Mouse (Mus musculus): ENCODE results near the gene Cwc27. TPM values are rescaled to one million over a fixed set of nuclear protein-coding genes. Genes with fewer than 3 reads are reported as not detected.
A peak's percentile ranks its signal among the peaks of the same experiment; 100 is the strongest.

The Cwc27 gene
- polyA plus RNA-seq, 1 experiment from 2014 or later, result 31.1 TPM

- DNase-seq (ENCODE audit: low spot score) (peak; percentile 42), ATAC-seq (replicated peaks; ENCODE audit: low FRiP score, low TSS enrichment, low read depth) (no peak)
- H3K9ac ChIP-seq (ENCODE audit: low read length), result no peak overlapping the region
- no peaks in the 10 kb centered on the region; the same call in 1 of the 2 replicates for H3K36me3 ChIP-seq (ENCODE audit: control insufficient read depth, insufficient read depth, low read length)
- no peak overlapping the region for H3K4me2 ChIP-seq (ENCODE audit: low read length)
- no peaks in the 10 kb centered on the region for H3K9me3 ChIP-seq (ENCODE audit: control insufficient read depth, low read length)
- H3K27ac ChIP-seq (ENCODE audit: low read depth), result no peak overlapping the region
- no peak overlapping the region for H3K4me3 ChIP-seq (ENCODE audit: low read depth, low read length)
- no peaks in the 10 kb centered on the region for H3K27me3 ChIP-seq (replicated peaks; ENCODE audit: control insufficient read depth, insufficient read depth, low read length)
- 72% methylated on average over 5 of the region's 5 CpGs for WGBS
- H3K4me1 ChIP-seq (replicated peaks; ENCODE audit: control insufficient read depth, insufficient read depth, low read length), result peaks cover 14% of the 10 kb centered on the region; the same call in 1 of the 2 replicates
Observed at GRCm38 (mm10) chr13:104630808-104631207, 186.1 kb downstream of the Cwc27 start.

- no peak overlapping the region for H3K4me3 ChIP-seq (ENCODE audit: low read depth, low read length)
- WGBS, result 92% methylated on average over 11 of the region's 11 CpGs
- H3K4me2 ChIP-seq (ENCODE audit: low read length), result no peak overlapping the region
Observed at GRCm38 (mm10) chr13:104629621-104630020, 187.3 kb downstream of the Cwc27 start.

GRCm38 (mm10) chr13:104628019-104628418 is 188.9 kb downstream of the Cwc27 start:
- Histone ChIP-seq H3K4me1 (replicated peaks; ENCODE audit: control insufficient read depth, insufficient read depth, low read length) (peaks cover 14% of the 10 kb centered on the region; the same call in 1 of the 2 replicates), H3K4me3 (ENCODE audit: low read depth, low read length) (no peak overlapping the region), H3K27ac (ENCODE audit: low read depth) (no peak overlapping the region), H3K9ac (ENCODE audit: low read length) (no peak overlapping the region), H3K9me3 (ENCODE audit: control insufficient read depth, low read length) (no peaks in the 10 kb centered on the region), H3K27me3 (replicated peaks; ENCODE audit: control insufficient read depth, insufficient read depth, low read length) (no peaks in the 10 kb centered on the region), H3K36me3 (ENCODE audit: control insufficient read depth, insufficient read depth, low read length) (no peaks in the 10 kb centered on the region; the same call in 1 of the 2 replicates), H3K4me2 (ENCODE audit: low read length) (no peak overlapping the region)
- DNase-seq (ENCODE audit: low spot score) (no peak), ATAC-seq (replicated peaks; ENCODE audit: low FRiP score, low TSS enrichment, low read depth) (no peak)
- WGBS, result 77% methylated on average over 4 of the region's 4 CpGs

More at GRCm38 (mm10) chr13:104629621-104630020, 187.3 kb downstream of the Cwc27 start:
- Histone ChIP-seq H3K27ac (ENCODE audit: low read depth) (no peak overlapping the region), H3K9me3 (ENCODE audit: control insufficient read depth, low read length) (no peaks in the 10 kb centered on the region), H3K27me3 (replicated peaks; ENCODE audit: control insufficient read depth, insufficient read depth, low read length) (no peaks in the 10 kb centered on the region), H3K36me3 (ENCODE audit: control insufficient read depth, insufficient read depth, low read length) (no peaks in the 10 kb centered on the region; the same call in 1 of the 2 replicates), H3K4me1 (replicated peaks; ENCODE audit: control insufficient read depth, insufficient read depth, low read length) (peaks cover 14% of the 10 kb centered on the region; the same call in 1 of the 2 replicates), H3K9ac (ENCODE audit: low read length) (no peak overlapping the region)
- ATAC-seq (replicated peaks; ENCODE audit: low FRiP score, low TSS enrichment, low read depth) (no peak), DNase-seq (ENCODE audit: low spot score) (peak; percentile 28)

- WGBS, result 76% methylated on average over 11 of the region's 11 CpGs
- ATAC-seq (replicated peaks; ENCODE audit: low FRiP score, low TSS enrichment, low read depth), result no peak
Observed at GRCm38 (mm10) chr13:104627169-104627909, 189.6 kb downstream of the Cwc27 start.

GRCm38 (mm10) chr13:104623130-104623891 is 193.6 kb downstream of the Cwc27 start:
- Histone ChIP-seq H3K27ac (ENCODE audit: low read depth) (no peak overlapping the region), H3K36me3 (ENCODE audit: control insufficient read depth, insufficient read depth, low read length) (no peaks in the 10 kb centered on the region), H3K4me1 (replicated peaks; ENCODE audit: control insufficient read depth, insufficient read depth, low read length) (no peaks in the 10 kb centered on the region), H3K4me3 (ENCODE audit: low read depth, low read length) (no peak overlapping the region), H3K4me2 (ENCODE audit: low read length) (no peak overlapping the region), H3K9ac (ENCODE audit: low read length) (no peak overlapping the region), H3K9me3 (ENCODE audit: control insufficient read depth, low read length) (no peaks in the 10 kb centered on the region), H3K27me3 (replicated peaks; ENCODE audit: control insufficient read depth, insufficient read depth, low read length) (no peaks in the 10 kb centered on the region)
- ATAC-seq (replicated peaks; ENCODE audit: low FRiP score, low TSS enrichment, low read depth), result no peak
- peak; percentile 41 for DNase-seq (ENCODE audit: low spot score)
- 65% methylated on average over 12 of the region's 12 CpGs for WGBS

More at GRCm38 (mm10) chr13:104627169-104627909, 189.6 kb downstream of the Cwc27 start:
- H3K4me1 ChIP-seq (replicated peaks; ENCODE audit: control insufficient read depth, insufficient read depth, low read length), result peaks cover 8% of the 10 kb centered on the region; the same call in 1 of the 2 replicates
- DNase-seq (ENCODE audit: low spot score), result peak; percentile 46
- no peaks in the 10 kb centered on the region; the same call in 1 of the 2 replicates for H3K36me3 ChIP-seq (ENCODE audit: control insufficient read depth, insufficient read depth, low read length)
- H3K9ac ChIP-seq (ENCODE audit: low read length), result no peak overlapping the region
- H3K4me2 ChIP-seq (ENCODE audit: low read length), result no peak overlapping the region
- H3K27ac ChIP-seq (ENCODE audit: low read depth), result no peak overlapping the region
- no peaks in the 10 kb centered on the region for H3K9me3 ChIP-seq (ENCODE audit: control insufficient read depth, low read length)
- H3K4me3 ChIP-seq (ENCODE audit: low read depth, low read length), result no peak overlapping the region
- no peaks in the 10 kb centered on the region for H3K27me3 ChIP-seq (replicated peaks; ENCODE audit: control insufficient read depth, insufficient read depth, low read length)

GRCm38 (mm10) chr13:104622102-104622743 is 194.7 kb downstream of the Cwc27 start:
- Histone ChIP-seq H3K4me1 (replicated peaks; ENCODE audit: control insufficient read depth, insufficient read depth, low read length) (no peaks in the 10 kb centered on the region), H3K9me3 (ENCODE audit: control insufficient read depth, low read length) (no peaks in the 10 kb centered on the region), H3K27me3 (replicated peaks; ENCODE audit: control insufficient read depth, insufficient read depth, low read length) (no peaks in the 10 kb centered on the region), H3K27ac (ENCODE audit: low read depth) (no peak overlapping the region), H3K36me3 (ENCODE audit: control insufficient read depth, insufficient read depth, low read length) (no peaks in the 10 kb centered on the region), H3K9ac (ENCODE audit: low read length) (no peak overlapping the region), H3K4me3 (ENCODE audit: low read depth, low read length) (no peak overlapping the region), H3K4me2 (ENCODE audit: low read length) (no peak overlapping the region)
- ATAC-seq (replicated peaks; ENCODE audit: low FRiP score, low TSS enrichment, low read depth), result no peak
- whole genome bisulfite sequencing, result 91% methylated on average over 6 of the region's 6 CpGs
- DNase-seq (ENCODE audit: low spot score), result peak; percentile 16

- H3K27me3 ChIP-seq (replicated peaks; ENCODE audit: control insufficient read depth, insufficient read depth, low read length), result no peaks in the 10 kb centered on the region
- no peak overlapping the region for H3K9ac ChIP-seq (ENCODE audit: low read length)
- ATAC-seq (replicated peaks; ENCODE audit: low FRiP score, low TSS enrichment, low read depth) (no peak), DNase-seq (ENCODE audit: low spot score) (no peak)
- no peak overlapping the region for H3K4me2 ChIP-seq (ENCODE audit: low read length)
- H3K4me1 ChIP-seq (replicated peaks; ENCODE audit: control insufficient read depth, insufficient read depth, low read length), result no peaks in the 10 kb centered on the region
- WGBS, result 53% methylated on average over 2 of the region's 2 CpGs
- H3K9me3 ChIP-seq (ENCODE audit: control insufficient read depth, low read length), result no peaks in the 10 kb centered on the region
- no peak overlapping the region for H3K27ac ChIP-seq (ENCODE audit: low read depth)
- H3K4me3 ChIP-seq (ENCODE audit: low read depth, low read length), result no peak overlapping the region
- no peaks in the 10 kb centered on the region for H3K36me3 ChIP-seq (ENCODE audit: control insufficient read depth, insufficient read depth, low read length)
Observed at GRCm38 (mm10) chr13:104620423-104620822, 196.5 kb downstream of the Cwc27 start.

GRCm38 (mm10) chr13:104619503-104620288 is 197.2 kb downstream of the Cwc27 start:
- Histone ChIP-seq H3K36me3 (ENCODE audit: control insufficient read depth, insufficient read depth, low read length) (no peaks in the 10 kb centered on the region), H3K27ac (ENCODE audit: low read depth) (no peak overlapping the region), H3K4me1 (replicated peaks; ENCODE audit: control insufficient read depth, insufficient read depth, low read length) (no peaks in the 10 kb centered on the region), H3K4me3 (ENCODE audit: low read depth, low read length) (no peak overlapping the region), H3K9me3 (ENCODE audit: control insufficient read depth, low read length) (no peaks in the 10 kb centered on the region), H3K27me3 (replicated peaks; ENCODE audit: control insufficient read depth, insufficient read depth, low read length) (no peaks in the 10 kb centered on the region), H3K9ac (ENCODE audit: low read length) (no peak overlapping the region), H3K4me2 (ENCODE audit: low read length) (no peak overlapping the region)
- DNase-seq (ENCODE audit: low spot score) (no peak), ATAC-seq (replicated peaks; ENCODE audit: low FRiP score, low TSS enrichment, low read depth) (no peak)
- 85% methylated on average over 7 of the region's 7 CpGs for whole genome bisulfite sequencing
